Mouse (Mus musculus): ENCODE measurements at regions not wholly inside any gene's neighbourhood (a gene's known extent, or its start where the extent isn't known, plus 50 kb on each side); places are given as distances from the start of the nearest gene placed in this dataset.

DNA sequence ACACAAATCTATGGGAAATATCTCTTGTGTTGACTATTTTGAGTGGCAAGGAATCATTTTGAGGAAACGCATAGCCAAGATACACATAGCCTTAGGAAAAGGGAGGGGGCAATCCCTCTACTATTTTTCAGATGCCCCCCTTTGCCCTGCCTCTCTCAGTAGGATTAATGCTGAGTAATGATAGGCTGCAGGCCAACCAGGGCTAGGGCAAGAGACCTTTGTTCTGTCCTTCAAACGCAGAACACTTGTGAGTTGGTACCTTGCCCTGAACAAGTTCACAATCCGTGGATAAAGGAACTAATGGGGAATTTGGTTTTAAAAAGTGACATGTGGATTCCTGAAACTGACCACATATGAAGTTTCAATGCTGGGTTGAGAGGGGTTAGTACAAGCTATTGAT is 651.6 kb downstream of the Slc4a3 start:
- TF ChIP-seq POLR2A (IDR thresholded peaks at IDR 0.05; ENCODE audit: low read depth, low read length) (no peak), CTCF (IDR thresholded peaks at IDR 0.05; ENCODE audit: extremely low read depth, insufficient read length, insufficient replicate concordance, low read depth, low read length) (no peak)
